Comparison of ENCODE assay signal across 9 mouse cellular contexts in the genomic region with DNA sequence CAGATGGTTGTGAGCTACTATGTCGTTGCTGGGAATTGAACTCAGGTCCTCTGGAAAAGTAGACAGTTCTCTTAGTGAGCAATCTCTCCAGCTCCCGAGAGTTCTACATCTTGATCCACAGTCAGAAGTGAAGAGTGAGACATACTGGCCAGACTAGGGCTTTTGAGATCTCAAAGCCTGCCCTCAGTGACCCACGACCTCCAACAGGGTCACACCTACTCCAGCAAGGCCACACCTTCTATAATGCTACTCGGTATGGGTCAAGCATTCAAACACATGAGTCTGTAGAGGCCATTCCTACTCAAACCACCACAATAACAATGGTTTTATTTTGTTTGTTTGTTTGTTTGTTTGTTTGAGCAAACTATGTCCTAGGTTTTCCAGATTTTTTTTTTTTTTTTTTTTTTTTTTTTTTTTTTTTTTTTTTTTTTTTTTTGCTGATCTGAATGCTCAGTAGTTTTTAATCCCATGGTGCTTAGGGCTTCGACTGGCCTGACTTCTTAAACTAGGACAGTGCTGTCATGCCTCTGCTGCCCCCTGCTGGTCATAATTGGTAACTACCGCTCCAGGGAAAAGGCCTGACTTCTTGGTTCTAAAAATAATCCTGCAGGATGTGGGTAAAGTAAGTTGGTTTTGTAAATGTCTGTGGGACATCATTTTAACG. TPM values are rescaled to one million over a fixed set of nuclear protein-coding genes. Genes with fewer than 3 reads are reported as not detected.
DNase-seq lines count a peak whose midpoint lies in the region; ATAC-seq and TF ChIP-seq lines count a peak whose summit lies in the region.
"Had no signal": no experiment of that assay in that cellular context is flagged by ENCODE, and none has a peak within 500 bp of the region (broad histone marks: within the 10 kb centered on the region; RNA-seq: fewer than 3 reads in every experiment).

No protein-coding gene starts in this region.

- H3K9ac ChIP-seq in ES-E14 (ENCODE audit: insufficient read depth, low read depth, low read length, poor library complexity, severe bottlenecking) = no peak overlapping the region
- H3K9ac ChIP-seq: midbrain, embryonic 12.5 days had no signal

- peaks cover 0 to 5% of the 10 kb centered on the region in 2 experiments; a peak in 1 of 4 replicates for H3K4me1 ChIP-seq in ES-E14 (ENCODE audit: control insufficient read depth in 2 of 2, insufficient read depth in 2 of 2, low read length in 2 of 2, poor library complexity in 1 of 2)
- H3K4me1 ChIP-seq in bone marrow macrophage, adult 2 months (ENCODE audit: control insufficient read depth, insufficient read depth, low read length) = peaks cover 35% of the 10 kb centered on the region
- H3K4me1 ChIP-seq: midbrain, embryonic 12.5 days had no signal

- no peak overlapping the region for H3K4me3 ChIP-seq in ES-E14 (ENCODE audit: insufficient read depth in 1 of 2, low read depth in 1 of 2, low read length in 2 of 2, poor library complexity in 1 of 2, severe bottlenecking in 1 of 2)
- no peak overlapping the region for H3K4me3 ChIP-seq in bone marrow macrophage, adult 2 months (ENCODE audit: insufficient read depth, low read length)
- H3K4me3 ChIP-seq: midbrain, embryonic 12.5 days had no signal

- H3K9me3 ChIP-seq in ES-E14 (ENCODE audit: control insufficient read depth, insufficient read depth, low read depth, low read length) = no peaks in the 10 kb centered on the region

- no peak for TF ChIP-seq POLR2A in bone marrow macrophage, adult 2 months (IDR thresholded peaks at IDR 0.05; ENCODE audit: borderline replicate concordance, low read depth, low read length)

- DNase-seq in ES-E14 (ENCODE audit: low read depth, low spot score) = peak; percentile 69
- DNase-seq in heart, postnatal 14 days = peak; percentile 83 to 90
- peak; percentile 90 to 91 for DNase-seq in layer of hippocampus, postnatal 10 days (ENCODE audit: low spot score in 2 of 2)
- peak; percentile 86 for DNase-seq in lung, postnatal 14 days
- peak; percentile 63 to 64 for DNase-seq in right cerebral cortex, postnatal 36 days (ENCODE audit: low spot score in 2 of 2)
- DNase-seq in urinary bladder, postnatal 4 days (ENCODE audit: low spot score in 2 of 2) = peak; percentile 69 to 87

- peak; percentile 92 for ATAC-seq in erythroblast, adult 5-6 weeks (replicated peaks; ENCODE audit: low FRiP score, poor library complexity, severe bottlenecking)

- no peak overlapping the region for H3K27ac ChIP-seq in ES-E14 (ENCODE audit: insufficient read depth, low read depth, low read length, poor library complexity, severe bottlenecking)
- peak overlapping the region; percentile 73 for H3K27ac ChIP-seq in bone marrow macrophage, adult 2 months (ENCODE audit: insufficient read depth, low read depth, low read length)
- H3K27ac ChIP-seq: midbrain, embryonic 12.5 days had no signal

- intact Hi-C loops in heart, postnatal 14 days (cut with DNase I) = loop anchor here (1.0 to 5.0 kb wide), 3 partner anchors 61 to 478 kb away; no protein-coding TSS in a partner anchor

- no peaks in the 10 kb centered on the region for H3K36me3 ChIP-seq in ES-E14 (ENCODE audit: control insufficient read depth, insufficient read depth, low read length, poor library complexity, severe bottlenecking)
- H3K36me3 ChIP-seq: midbrain, embryonic 12.5 days had no signal

- in situ Hi-C loops in ES-E14 (cut with MboI; ENCODE audit: low sequenced_read_pairs in 2 of 2, unreplicated experiment in 2 of 2) = no loop called here

- peak; percentile 58; the same call in 1 of the 2 replicates for TF ChIP-seq CTCF in bone marrow macrophage, adult 2 months (IDR thresholded peaks at IDR 0.05; ENCODE audit: low read depth, low read length)

TF ChIP-seq in ES-E14, 5 proteins besides CTCF, POLR2A, EP300 and RAD21:
- TF ChIP-seq CHD2 (IDR thresholded peaks at IDR 0.05; ENCODE audit: low read depth, low read length) (no peak), ZNF384 (IDR thresholded peaks at IDR 0.05; ENCODE audit: low read depth, low read length) (peak; percentile 99), HCFC1 (IDR thresholded peaks at IDR 0.05; ENCODE audit: borderline replicate concordance, insufficient read depth, low read length) (no peak), ZC3H11A (IDR thresholded peaks at IDR 0.05; ENCODE audit: borderline replicate concordance, low read depth, low read length) (peak; percentile 63), MAFK (IDR thresholded peaks at IDR 0.05; ENCODE audit: insufficient read depth, low read depth, low read length) (peak; percentile 35; the same call in 1 of the 2 replicates)

RNA-seq across cellular contexts. Expression of a gene that starts 12.1 kb away (rescaled TPM):
- total RNA-seq in ES-E14 (2012; rRNA removed) = 26.6 and 38.3 TPM in 2 replicates
- 22.9 and 28.3 TPM in 2 replicates for polyA plus RNA-seq in bone marrow macrophage, adult 2 months (2012; ENCODE audit: insufficient read depth, insufficient read length, missing spikeins)
- 9.4 and 31.7 TPM in 2 replicates for total RNA-seq in erythroblast, adult 5-6 weeks (2015; ENCODE audit: low replicate concordance)
- total RNA-seq in erythroblast, adult 5-6 weeks (2017; ENCODE audit: low replicate concordance) = 24.0 and 29.6 TPM in 2 replicates
- total RNA-seq in heart, postnatal 14 days (2021) = 10 to 100 TPM; 13.0 to 13.2 TPM
- 1 to 10 TPM; 4.1 to 4.2 TPM for total RNA-seq in layer of hippocampus, postnatal 10 days (2021)
